Mouse (Mus musculus) stomach, postnatal 0 days (tissue): ENCODE measurements at regions not wholly inside any gene's neighbourhood (a gene's known extent, or its start where the extent isn't known, plus 50 kb on each side); places are given as distances from the start of the nearest gene placed in this dataset.

ENCODE experiments used
- CTCF ChIP-seq: IDR thresholded peaks from 2 replicates; pipeline ENCODE4 v1.5.1; 2016; ENCODE audit warnings: antibody characterized with exemption, low read depth, mild to moderate bottlenecking, moderate library complexity
- EP300 ChIP-seq: optimal IDR thresholded peaks from 2 replicates; pipeline ENCODE3; 2016; ENCODE audit warnings: antibody characterized with exemption

GRCm38 (mm10) chr16:79313301-79313700 lies 222.4 kb upstream of the Tmprss15 start:
- TF ChIP-seq CTCF (no peak), EP300 (no peak)
